Mouse (Mus musculus) hindbrain, postnatal 0 days (tissue): Measurements from ENCODE around the gene Tas2r125. TPM values are rescaled to one million over a fixed set of nuclear protein-coding genes. Genes with fewer than 3 reads are reported as not detected.
"Not testable (repeated sequence)": the region's sequence is repeated elsewhere in the genome, so short reads cannot be mapped to it uniquely, and the experiment has no call there.

ENCODE experiments used
- ATAC-seq: fragments of 200-750 bp; cut with Nextera tagmentation; 2 replicates; pipeline ENCODE4 v1.8.0; 2017; ENCODE audit warnings: mild to moderate bottlenecking, moderate TSS enrichment, moderate library complexity
- DNase-seq: peaks from one replicate; pipeline ENCODE4 v3.0.0-alpha.2; 2015; ENCODE audit warnings: low spot score
- H3K27ac ChIP-seq: fragments of 300-500 bp; sonication (generic); 2 replicates; pipeline ENCODE4 v1.5.1; 2014; ENCODE audit warnings: mild to moderate bottlenecking
- H3K27me3 ChIP-seq: fragments of 300-500 bp; sonication (generic); 2 replicates; pipeline ENCODE4 v1.6.1; 2014; ENCODE audit warnings: low read length, mixed read lengths; ENCODE audit not compliant: insufficient read depth
- H3K36me3 ChIP-seq: fragments of 300-500 bp; sonication (generic); 2 replicates; pipeline ENCODE4 v1.6.1; 2014; ENCODE audit warnings: low read length, mixed read lengths; ENCODE audit not compliant: insufficient read depth
- H3K4me1 ChIP-seq: fragments of 300-500 bp; sonication (generic); 2 replicates; pipeline ENCODE4 v1.6.1; 2014; ENCODE audit warnings: antibody characterized with exemption, low read length, mixed read lengths; ENCODE audit not compliant: insufficient read depth
- H3K4me2 ChIP-seq: fragments of 300-500 bp; sonication (generic); 2 replicates; pipeline ENCODE4 v1.6.1; 2014; ENCODE audit warnings: low read depth, mild to moderate bottlenecking, low read length, moderate library complexity, mixed read lengths
- H3K4me3 ChIP-seq: fragments of 300-500 bp; sonication (generic); 2 replicates; pipeline ENCODE4 v1.5.1; 2014; ENCODE audit warnings: low read length
- H3K9ac ChIP-seq: fragments of 300-500 bp; sonication (generic); replicated peaks from 2 replicates; pipeline ENCODE4 v1.6.1; 2014; ENCODE audit warnings: mild to moderate bottlenecking, low read length, moderate library complexity, mixed read lengths
- H3K9me3 ChIP-seq: fragments of 300-500 bp; sonication (generic); 2 replicates; pipeline ENCODE4 v1.6.1; 2016; ENCODE audit warnings: low read length, mixed read lengths
- CTCF ChIP-seq: IDR thresholded peaks from 2 replicates; pipeline ENCODE4 v1.5.1; 2016; ENCODE audit warnings: antibody characterized with exemption, control low read depth, low read depth
- WGBS: fragments of 180-500 bp; shearing (Covaris S2); extraction: QIAGEN DNeasy Blood & Tissue Kit; methylation state at CpG from one replicate; pipeline ENCODE4 v1.1.7; 2014; 5-methylcytosine and 5-hydroxymethylcytosine counted together
- polyA plus RNA-seq: library from polyadenylated mRNA; unstranded; fragments of >200 nt; fragmentation: Nextera tagmentation; extraction: Ambion mirVana; gene quantifications from 2 replicates; pipeline ENCODE4 v1.2.1, GENCODE M21; 2015
- total RNA-seq: library from RNA; depleted of rRNA; stranded (reverse); fragments of >200 nt; gene quantifications from 2 replicates; pipeline ENCODE4 v1.2.3, GENCODE M21; 2014; rRNA removed

Tas2r125 gene
- total RNA-seq = not detected in 2 replicates
- not detected in 2 replicates for polyA plus RNA-seq

DNA sequence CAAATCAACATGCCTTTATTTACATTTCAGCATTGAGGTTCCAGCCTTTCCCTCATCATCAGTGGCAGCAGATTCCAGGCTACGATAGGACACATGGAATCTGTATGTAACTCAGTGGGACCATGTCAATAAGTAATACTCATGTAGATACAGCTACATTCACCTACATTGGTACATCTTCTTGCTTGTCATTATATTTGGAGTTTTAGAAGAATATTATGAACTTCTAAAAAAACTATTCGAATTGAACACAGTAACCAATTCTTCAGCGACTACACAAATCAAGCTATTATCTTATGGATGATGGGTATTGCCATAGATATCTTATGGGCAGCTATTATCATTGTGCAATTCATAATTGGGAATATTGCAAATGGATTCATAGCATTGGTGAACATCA is at the start of gene Tas2r125:
Gene Tas2r125, plus strand, starts transcription at position 301 of the 400 bp plus-strand sequence.
- Histone ChIP-seq H3K27ac (no peak within 1 kb of the TSS), H3K9ac (no peak within 1 kb of the TSS), H3K4me1 (no peaks in the 10 kb centered on the region), H3K4me2 (no peak within 1 kb of the TSS), H3K9me3 (no peaks in the 10 kb centered on the region), H3K36me3 (no peaks in the 10 kb centered on the region), H3K27me3 (no peaks in the 10 kb centered on the region), H3K4me3 (no peak within 1 kb of the TSS)
- no peak for DNase-seq
- TF ChIP-seq CTCF = no peak
- ATAC-seq = no peak
- WGBS = 86% methylated on average over 3 of the region's 3 CpGs

DNA sequence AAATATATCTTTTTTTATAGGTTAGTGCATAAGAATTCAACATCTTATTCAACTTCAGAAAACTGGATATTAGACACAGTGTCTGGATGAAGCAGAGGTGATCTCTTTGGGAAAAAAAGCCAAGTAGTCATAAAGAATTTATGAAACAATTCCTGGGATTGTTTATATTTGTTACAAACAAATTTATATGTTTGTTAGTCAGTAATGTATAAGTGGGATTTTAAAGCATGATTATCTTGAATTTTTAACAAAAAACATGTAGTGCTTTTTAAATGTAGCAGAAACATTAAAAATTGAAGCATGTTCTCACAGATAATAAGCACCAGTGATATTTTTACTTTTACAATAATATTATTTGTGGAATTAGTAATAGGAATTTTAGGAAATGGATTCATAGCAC is 41.7 kb upstream of the Tas2r125 start, which contains the start of gene Tas2r110:
Gene Tas2r110, plus strand, starts transcription at position 301 of the 400 bp plus-strand sequence.
- DNase-seq = no peak
- Histone ChIP-seq H3K36me3 (no peaks in the 10 kb centered on the region), H3K27me3 (no peaks in the 10 kb centered on the region), H3K4me3 (no peak within 1 kb of the TSS), H3K4me1 (no peaks in the 10 kb centered on the region), H3K4me2 (no peak within 1 kb of the TSS), H3K9ac (no peak within 1 kb of the TSS), H3K9me3 (no peaks in the 10 kb centered on the region), H3K27ac (no peak within 1 kb of the TSS)
- TF ChIP-seq CTCF = no peak
- ATAC-seq = no peak

DNA sequence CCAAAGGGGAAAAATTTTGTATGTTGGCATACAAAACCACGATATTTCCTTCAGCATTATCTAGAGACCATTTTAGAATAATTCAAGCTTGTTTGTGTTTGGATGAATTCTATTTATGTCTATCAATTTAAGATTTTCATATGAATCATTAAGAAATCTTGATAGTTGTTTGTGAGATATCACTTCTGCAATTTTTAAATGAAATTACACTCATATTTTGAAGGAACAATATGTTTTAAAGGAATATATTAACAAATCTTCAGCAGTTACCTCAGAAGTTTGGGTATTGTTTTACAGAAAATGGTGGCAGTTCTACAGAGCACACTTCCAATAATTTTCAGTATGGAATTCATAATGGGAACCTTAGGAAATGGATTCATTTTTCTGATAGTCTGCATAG is 16.7 kb upstream of the Tas2r125 start, which contains the start of gene Tas2r113:
Gene Tas2r113, plus strand, starts transcription at position 301 of the 400 bp plus-strand sequence.
- H3K9ac ChIP-seq = no peak within 1 kb of the TSS
- no peaks in the 10 kb centered on the region for H3K4me1 ChIP-seq
- no peak for DNase-seq
- TF ChIP-seq CTCF = no peak
- no peak within 1 kb of the TSS for H3K4me3 ChIP-seq
- H3K9me3 ChIP-seq = no peaks in the 10 kb centered on the region
- no peaks in the 10 kb centered on the region for H3K36me3 ChIP-seq
- no peak within 1 kb of the TSS for H3K4me2 ChIP-seq
- 84% methylated on average over 1 of the region's 1 CpGs for WGBS
- no peak for ATAC-seq
- no peaks in the 10 kb centered on the region for H3K27me3 ChIP-seq
- no peak within 1 kb of the TSS for H3K27ac ChIP-seq

DNA sequence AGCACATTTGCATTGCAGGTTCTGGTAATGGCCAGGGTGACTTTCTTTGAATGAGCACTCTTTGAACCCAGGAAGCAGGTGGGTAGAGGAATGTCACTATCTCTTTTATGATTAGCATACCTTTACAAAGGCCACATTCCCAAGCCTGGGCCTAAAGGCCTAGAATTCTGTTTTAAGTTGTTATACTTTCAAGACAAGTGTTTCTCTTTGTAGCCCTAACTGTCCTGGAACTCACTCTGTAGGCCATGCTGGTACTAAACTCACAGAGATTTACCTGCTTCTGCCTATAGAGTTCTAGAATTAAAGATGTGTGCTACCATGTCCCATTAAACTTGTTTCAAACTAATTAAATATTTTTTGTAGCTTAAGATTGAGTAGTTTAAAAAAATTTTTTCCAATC is 31.9 kb downstream of the Tas2r125 start:
- H3K4me3 ChIP-seq, H3K36me3 ChIP-seq, H3K27ac ChIP-seq, H3K9ac ChIP-seq, H3K27me3 ChIP-seq, H3K9me3 ChIP-seq, H3K4me1 ChIP-seq, DNase-seq, H3K4me2 ChIP-seq, ATAC-seq: not testable (repeated sequence)

DNA sequence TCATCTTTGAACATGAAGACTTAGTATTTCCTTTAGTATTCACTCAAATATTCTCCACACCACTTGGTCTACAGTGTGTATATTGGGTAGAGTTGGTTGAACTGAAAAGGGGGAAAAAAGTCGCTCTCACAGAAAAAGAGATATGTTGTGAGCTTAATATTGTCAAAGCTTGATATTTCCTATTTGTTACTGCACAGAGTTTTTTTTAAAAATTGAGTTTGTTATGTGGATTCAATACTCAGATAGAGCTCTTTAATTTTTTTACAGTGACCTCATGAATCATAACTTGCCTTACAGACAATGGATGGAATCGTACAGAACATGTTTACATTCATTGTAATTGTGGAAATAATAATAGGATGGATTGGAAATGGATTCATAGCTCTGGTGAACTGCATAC is 41.4 kb downstream of the Tas2r125 start, which contains the start of gene Tas2r129:
Gene Tas2r129, plus strand, starts transcription at position 301 of the 400 bp plus-strand sequence.
- H3K4me1 ChIP-seq = no peaks in the 10 kb centered on the region
- no peak for TF ChIP-seq CTCF
- no peaks in the 10 kb centered on the region for H3K27me3 ChIP-seq
- 88% methylated on average over 2 of the region's 2 CpGs for WGBS
- ATAC-seq = no peak
- H3K9ac ChIP-seq = no peak within 1 kb of the TSS
- no peak within 1 kb of the TSS for H3K4me3 ChIP-seq
- H3K9me3 ChIP-seq = no peaks in the 10 kb centered on the region
- H3K36me3 ChIP-seq = no peaks in the 10 kb centered on the region
- H3K27ac ChIP-seq = no peak within 1 kb of the TSS
- no peak within 1 kb of the TSS for H3K4me2 ChIP-seq
- no peak for DNase-seq

DNA sequence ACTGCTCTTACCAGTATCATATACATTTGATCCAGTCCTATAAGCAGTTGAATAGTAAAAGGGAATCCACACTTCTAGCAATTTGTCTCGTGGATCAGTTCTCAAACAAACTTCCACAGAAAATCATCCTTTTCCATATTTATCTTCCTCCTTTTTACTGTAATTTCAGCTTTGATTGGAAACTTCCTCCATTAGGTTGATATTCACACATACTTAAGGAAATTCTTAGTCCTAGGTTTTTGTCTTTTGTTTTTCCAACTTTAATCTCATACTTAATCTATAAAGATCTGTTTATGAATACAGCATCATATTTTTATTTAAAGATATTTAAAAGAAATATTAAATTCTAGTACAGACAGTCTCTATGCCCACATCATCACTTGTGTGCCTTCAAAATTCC is 48.4 kb downstream of the Tas2r125 start, which contains the start of gene Tas2r131:
Gene Tas2r131, minus strand, starts transcription at position 101 of the 400 bp plus-strand sequence.
- no peaks in the 10 kb centered on the region for H3K9me3 ChIP-seq
- H3K4me2 ChIP-seq = no peak within 1 kb of the TSS
- WGBS = 57% methylated on average over 1 of the region's 1 CpGs
- TF ChIP-seq CTCF = no peak
- no peak within 1 kb of the TSS for H3K9ac ChIP-seq
- H3K36me3 ChIP-seq = no peaks in the 10 kb centered on the region
- DNase-seq (no peak), ATAC-seq (no peak)
- H3K27ac ChIP-seq = no peak within 1 kb of the TSS
- no peak within 1 kb of the TSS for H3K4me3 ChIP-seq
- H3K4me1 ChIP-seq = no peaks in the 10 kb centered on the region
- H3K27me3 ChIP-seq = no peaks in the 10 kb centered on the region

Other genes with a start within 250 kb of the Tas2r125 start
- not detected in 2 replicates for gene Tas2r121, start 208.6 kb upstream of the Tas2r125 start, total RNA-seq
- gene Tas2r121, start 208.6 kb upstream of the Tas2r125 start, polyA plus RNA-seq = not detected in 2 replicates
- gene Tas2r122, start 197.7 kb upstream of the Tas2r125 start, total RNA-seq = not detected in 2 replicates
- not detected in 2 replicates for gene Tas2r122, start 197.7 kb upstream of the Tas2r125 start, polyA plus RNA-seq
- not detected in 2 replicates for gene Tas2r115, start 171.6 kb upstream of the Tas2r125 start, total RNA-seq
- gene Tas2r115, start 171.6 kb upstream of the Tas2r125 start, polyA plus RNA-seq = not detected in 2 replicates
- gene Tas2r124, start 154.9 kb upstream of the Tas2r125 start, total RNA-seq = not detected in 2 replicates
- gene Tas2r124, start 154.9 kb upstream of the Tas2r125 start, polyA plus RNA-seq = not detected in 2 replicates
- not detected in 2 replicates for gene Tas2r102, start 147.5 kb upstream of the Tas2r125 start, total RNA-seq
- gene Tas2r102, start 147.5 kb upstream of the Tas2r125 start, polyA plus RNA-seq = not detected in 2 replicates
- not detected in 2 replicates for gene Tas2r136, start 131.5 kb upstream of the Tas2r125 start, total RNA-seq
- gene Tas2r136, start 131.5 kb upstream of the Tas2r125 start, polyA plus RNA-seq = not detected in 2 replicates
- not detected in 2 replicates for gene Tas2r117, start 106.8 kb upstream of the Tas2r125 start, total RNA-seq
- gene Tas2r117, start 106.8 kb upstream of the Tas2r125 start, polyA plus RNA-seq = not detected in 2 replicates
- not detected in 2 replicates for gene Tas2r123, start 62.5 kb upstream of the Tas2r125 start, total RNA-seq
- not detected in 2 replicates for gene Tas2r123, start 62.5 kb upstream of the Tas2r125 start, polyA plus RNA-seq
- gene Tas2r116, start 54.2 kb upstream of the Tas2r125 start, total RNA-seq = not detected in 2 replicates
- gene Tas2r116, start 54.2 kb upstream of the Tas2r125 start, polyA plus RNA-seq = not detected in 2 replicates
- not detected in 2 replicates for gene Tas2r110, start 41.6 kb upstream of the Tas2r125 start, total RNA-seq
- gene Tas2r110, start 41.6 kb upstream of the Tas2r125 start, polyA plus RNA-seq = not detected in 2 replicates
- not detected in 2 replicates for gene Tas2r113, start 16.6 kb upstream of the Tas2r125 start, total RNA-seq
- gene Tas2r113, start 16.6 kb upstream of the Tas2r125 start, polyA plus RNA-seq = not detected in 2 replicates
- not detected in 2 replicates for gene Tas2r129, start 41.5 kb downstream of the Tas2r125 start, total RNA-seq
- gene Tas2r129, start 41.5 kb downstream of the Tas2r125 start, polyA plus RNA-seq = not detected in 2 replicates
- gene Tas2r131, start 48.3 kb downstream of the Tas2r125 start, total RNA-seq = not detected in 2 replicates
- gene Tas2r131, start 48.3 kb downstream of the Tas2r125 start, polyA plus RNA-seq = not detected in 2 replicates
- not detected in 2 replicates for gene Tas2r109, start 71.3 kb downstream of the Tas2r125 start, total RNA-seq
- not detected in 2 replicates for gene Tas2r109, start 71.3 kb downstream of the Tas2r125 start, polyA plus RNA-seq
- not detected in 2 replicates for gene Tas2r103, start 127.5 kb downstream of the Tas2r125 start, total RNA-seq
- gene Tas2r103, start 127.5 kb downstream of the Tas2r125 start, polyA plus RNA-seq = not detected in 2 replicates
- gene Tas2r140, start 146.2 kb downstream of the Tas2r125 start, total RNA-seq = not detected in 2 replicates
- not detected in 2 replicates for gene Tas2r140, start 146.2 kb downstream of the Tas2r125 start, polyA plus RNA-seq
- gene Smim10l1, start 195.3 kb downstream of the Tas2r125 start, total RNA-seq = 104 and 214 TPM in 2 replicates
- gene Smim10l1, start 195.3 kb downstream of the Tas2r125 start, polyA plus RNA-seq = 129 and 148 TPM in 2 replicates